Mouse (Mus musculus) mouse trophoblast stem cell (cell line): Measurements from ENCODE around the gene Gata1.
"Not testable (repeated sequence)": the region's sequence is repeated elsewhere in the genome, so short reads cannot be mapped to it uniquely, and the experiment has no call there.

Source experiments
- in situ Hi-C, 2 experiments: fragments of 300-500 bp; cut with MseI, MboI; formaldehyde crosslinking; loops; 2 replicates in 1 of 2; 3 replicates in 1 of 2; pipeline ENCODE4 v1.15.1; 2025

Gene Gata1

DNA sequence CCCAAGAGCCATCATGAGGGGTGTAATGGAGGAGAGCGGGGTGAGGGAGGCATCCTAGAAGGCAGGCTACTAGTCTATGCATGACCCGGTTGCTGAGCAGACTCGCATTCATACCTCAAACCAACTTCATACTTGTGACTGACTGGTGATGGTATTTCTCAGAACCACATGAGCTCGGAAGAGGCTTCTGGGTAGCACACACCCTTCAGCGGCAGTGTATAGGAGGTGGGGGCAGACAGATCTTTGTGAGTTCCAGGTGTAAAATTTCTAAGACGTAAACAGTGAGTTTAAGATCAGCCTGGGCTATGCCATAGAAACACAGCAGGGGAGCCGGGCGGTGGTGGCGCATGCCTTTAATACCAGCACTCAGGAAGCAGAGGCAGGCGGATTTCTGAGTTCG, at the start of gene Gata1:
Gene Gata1 (minus strand): TSS at position 180 of the 400 bp plus-strand sequence.
- in situ Hi-C loops: no loop called here

DNA sequence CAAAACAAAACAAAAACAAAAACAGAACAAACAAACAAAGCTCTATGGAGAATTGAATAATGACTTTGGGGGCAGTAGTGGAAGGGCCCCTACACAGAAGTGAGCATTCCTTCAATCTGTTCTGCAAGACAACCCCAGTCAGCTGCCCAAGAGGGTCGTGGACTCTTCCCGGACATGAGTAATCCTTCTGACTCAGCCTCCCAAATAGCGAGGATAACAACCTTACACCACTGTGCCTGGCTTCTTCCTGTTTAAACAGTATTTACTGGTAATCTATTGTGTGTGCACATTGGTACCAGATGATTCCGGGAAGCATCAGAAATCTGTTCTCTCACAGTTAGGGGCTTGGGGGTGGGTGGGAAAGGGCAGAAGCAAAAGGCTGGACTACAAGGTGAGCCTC, 48.9 kb upstream of the Gata1 start:
- in situ Hi-C loops: loop anchor here in 1 of 2 experiments (10.0 kb wide), 1 partner anchor 88 kb away; no protein-coding TSS in a partner anchor

GRCm38 (mm10) chrX:8024795-8025194, 46.9 kb upstream of the Gata1 start:
- in situ Hi-C loops: loop anchor here in 1 of 2 experiments (10.0 kb wide), 1 partner anchor 90 kb away; no protein-coding TSS in a partner anchor

DNA sequence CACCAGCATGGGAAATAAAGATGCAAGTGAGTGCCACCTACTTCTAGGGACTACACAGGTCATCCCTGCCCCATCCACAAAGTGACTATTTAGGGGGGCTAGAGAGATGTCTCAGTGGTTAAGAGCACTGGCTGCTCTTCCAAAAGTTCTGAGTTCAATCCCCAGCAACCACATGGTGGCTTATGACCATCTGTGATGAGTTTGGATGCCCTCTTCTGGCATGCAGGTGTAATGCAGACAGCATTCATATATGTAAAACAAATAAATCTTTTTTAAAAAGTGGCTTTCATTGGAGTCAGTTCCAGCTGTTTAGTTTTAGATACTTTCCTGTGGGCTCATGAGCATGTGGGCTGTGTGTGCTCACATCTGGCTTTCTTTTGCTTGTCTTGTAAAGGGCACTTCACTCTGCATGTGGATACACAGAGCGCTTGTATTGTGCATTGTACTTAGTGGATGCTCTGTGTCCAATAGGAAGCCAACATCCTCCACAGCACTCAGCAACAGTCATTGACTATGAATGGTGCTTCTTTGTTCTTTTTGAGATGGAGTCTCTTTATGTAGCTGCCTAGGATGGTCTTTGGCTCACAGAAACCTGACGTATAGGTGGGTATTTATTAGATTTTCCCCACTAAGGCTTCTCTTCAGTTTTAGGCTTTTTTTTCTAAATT, 42.4 kb upstream of the Gata1 start:
- in situ Hi-C loops: loop anchor here in 1 of 2 experiments (10.0 kb wide), 1 partner anchor 95 kb away; no protein-coding TSS in a partner anchor

GRCm38 (mm10) chrX:8018286-8018685, 40.4 kb upstream of the Gata1 start, which contains the start of gene Glod5:
TSS of gene Glod5 (minus strand) at chrX:8018492.
- in situ Hi-C loops: loop anchor here in 1 of 2 experiments (5.0 kb wide), 1 partner anchor 101 kb away; the partner anchor contains the start of gene Pcsk1n

GRCm38 (mm10) chrX:8017142-8017541, 39.3 kb upstream of the Gata1 start:
- in situ Hi-C loops: loop anchor here in 1 of 2 experiments (5.0 kb wide), 1 partner anchor 100 kb away; the partner anchor contains the start of gene Pcsk1n

GRCm38 (mm10) chrX:8015675-8016074, 37.8 kb upstream of the Gata1 start:
- in situ Hi-C loops: loop anchor here in 1 of 2 experiments (5.0 kb wide), 1 partner anchor 98 kb away; the partner anchor contains the start of gene Pcsk1n

GRCm38 (mm10) chrX:8013569-8014314, 35.9 kb upstream of the Gata1 start:
- in situ Hi-C loops: loop anchor here in 1 of 2 experiments (5.0 kb wide), 1 partner anchor 91 kb away; no protein-coding TSS in a partner anchor

DNA sequence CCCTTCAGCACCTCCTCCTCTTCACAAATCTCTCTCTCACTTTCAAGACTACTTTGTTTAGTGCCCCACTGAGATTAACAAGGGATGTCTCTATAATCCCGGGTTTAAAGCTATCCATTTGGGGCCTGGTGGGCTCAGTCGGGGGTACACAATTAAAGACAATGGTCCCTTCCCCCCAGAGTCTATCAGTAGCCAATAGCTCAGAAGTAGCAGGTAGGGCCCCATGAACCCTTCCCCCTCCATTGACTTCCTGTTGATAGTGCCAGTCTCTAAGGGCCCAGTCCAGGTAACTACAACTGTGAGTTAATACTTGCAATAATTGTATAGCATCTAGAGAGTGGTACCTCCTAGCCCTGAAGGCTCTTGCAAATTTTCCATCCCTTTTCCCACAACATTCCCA, 35.3 kb upstream of the Gata1 start:
- in situ Hi-C loops: loop anchor here in 1 of 2 experiments (5.0 kb wide), 1 partner anchor 91 kb away; no protein-coding TSS in a partner anchor

- in situ Hi-C loops: not testable (repeated sequence)
These were observed 31.5 kb upstream of the Gata1 start for GRCm38 (mm10) chrX:8009356-8009755.

DNA sequence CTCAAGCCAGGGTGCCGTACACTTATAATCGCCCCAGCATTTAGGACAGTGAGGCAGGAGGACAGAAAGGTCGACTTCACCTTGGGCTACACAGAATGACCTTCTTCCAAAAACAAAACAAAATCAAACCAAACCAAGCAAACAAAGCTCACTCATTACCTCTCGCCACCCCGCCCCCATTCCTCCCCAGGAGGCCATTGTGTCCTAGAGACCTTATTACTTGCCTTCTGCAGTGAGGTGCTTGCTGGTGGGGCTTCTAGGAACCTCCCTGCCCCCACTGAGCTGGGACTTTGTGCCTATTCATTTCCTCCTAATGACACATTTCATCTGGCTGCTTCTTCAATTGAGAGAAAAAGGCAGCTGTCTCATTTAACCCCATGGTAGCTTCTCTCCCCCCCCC, 30.7 kb upstream of the Gata1 start:
- in situ Hi-C loops: no loop called here

DNA sequence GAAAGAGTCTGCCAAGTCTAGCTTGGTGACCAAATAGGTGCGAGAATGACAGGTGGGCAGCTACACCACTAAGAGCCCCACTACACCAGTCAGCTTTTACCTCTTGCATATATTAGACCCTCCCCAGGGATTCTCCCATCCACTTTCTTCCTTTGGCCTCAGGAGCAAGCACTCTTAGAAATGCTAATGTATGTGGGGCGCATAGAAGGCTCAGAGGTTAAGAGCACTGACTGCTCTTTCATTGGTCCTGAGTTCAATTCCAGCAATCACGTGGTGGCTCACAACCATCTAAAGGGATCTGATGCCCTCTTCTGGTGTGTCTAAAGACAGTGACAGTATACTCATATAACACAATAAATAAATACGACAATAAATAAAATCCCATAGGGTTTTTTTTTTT, 25.1 kb upstream of the Gata1 start:
- in situ Hi-C loops: no loop called here

- in situ Hi-C loops: no loop called here
These were observed 24.1 kb upstream of the Gata1 start for GRCm38 (mm10) chrX:8002001-8002400.

DNA sequence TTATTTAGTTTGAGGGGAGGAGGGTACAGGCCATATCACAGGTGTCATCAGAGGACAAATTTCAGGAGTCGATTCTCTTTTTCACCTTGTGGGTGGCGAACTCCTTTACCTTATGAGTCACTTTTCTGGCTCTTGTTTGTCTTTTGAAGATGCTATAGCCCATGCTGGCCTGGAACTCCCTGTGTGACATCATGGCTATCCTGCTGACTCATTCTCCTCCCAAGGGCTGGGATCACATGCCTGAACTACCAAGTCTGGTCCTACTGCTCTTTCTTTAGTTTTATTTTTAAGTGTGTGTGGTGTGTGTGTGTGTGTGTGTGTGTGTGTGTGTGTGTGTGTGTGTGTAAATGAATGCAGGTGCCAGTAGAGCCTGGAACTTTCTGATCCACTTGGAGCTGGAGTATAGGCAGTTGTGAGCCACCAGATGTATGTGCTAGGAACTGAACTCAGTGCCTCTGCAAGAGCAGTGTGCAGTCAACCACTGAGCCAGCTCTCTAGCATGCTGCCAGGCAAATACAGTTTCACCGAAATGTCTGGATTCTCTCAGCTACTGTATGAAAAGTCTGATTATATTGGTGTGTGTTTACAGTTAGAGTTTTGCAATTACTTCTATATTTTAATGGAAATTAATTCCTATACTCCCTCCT, 22.8 kb upstream of the Gata1 start:
- in situ Hi-C loops: no loop called here

- in situ Hi-C loops: no loop called here
These were observed 15.3 kb upstream of the Gata1 start for GRCm38 (mm10) chrX:7993068-7993735.

- in situ Hi-C loops: no loop called here
These were observed 14.7 kb upstream of the Gata1 start for GRCm38 (mm10) chrX:7992379-7993067.

GRCm38 (mm10) chrX:7981368-7981767, 3.5 kb upstream of the Gata1 start:
- in situ Hi-C loops: no loop called here

- in situ Hi-C loops: no loop called here
These were observed 6.6 kb downstream of the Gata1 start for GRCm38 (mm10) chrX:7971292-7971691.

DNA sequence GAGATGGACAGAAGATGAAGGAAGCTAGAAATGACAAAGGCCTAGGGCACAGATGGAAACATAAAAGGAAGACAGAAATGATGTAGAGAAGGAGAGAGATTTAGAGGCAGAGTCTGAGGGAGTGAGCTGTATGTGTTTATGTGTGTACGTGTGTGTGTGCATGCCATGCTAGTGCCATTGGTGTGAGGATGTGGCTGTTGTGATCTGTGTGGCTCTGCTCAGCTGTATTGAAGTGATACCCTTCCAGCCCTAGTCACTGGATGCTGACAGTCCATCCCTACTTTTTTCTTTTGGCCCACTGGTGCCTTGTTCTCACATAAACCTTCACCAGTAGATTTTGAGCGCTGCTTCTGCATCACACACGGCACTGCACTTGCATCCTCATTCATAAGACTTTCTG, 9.0 kb downstream of the Gata1 start:
- in situ Hi-C loops: no loop called here

DNA sequence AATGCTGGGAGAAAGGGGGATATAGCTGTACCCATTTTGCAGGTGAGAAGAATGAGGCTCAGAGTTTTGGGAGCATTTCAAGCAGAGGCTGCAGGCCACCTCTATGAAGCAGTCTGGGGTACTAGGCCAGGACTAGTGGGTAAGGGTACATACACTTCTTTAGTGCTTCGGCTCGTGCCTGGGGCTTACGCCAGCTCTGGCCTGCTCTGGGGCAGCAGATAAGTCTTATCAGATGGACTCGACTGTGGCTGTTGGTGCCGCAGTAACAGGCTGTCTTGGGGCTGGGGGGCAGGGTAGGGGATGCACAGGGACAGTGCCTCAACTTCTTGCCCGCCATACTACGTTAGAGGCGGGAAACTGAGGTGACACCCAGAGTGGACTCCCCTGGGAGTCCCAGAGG, 9.6 kb downstream of the Gata1 start:
- in situ Hi-C loops: no loop called here
